Mouse (Mus musculus) heart, postnatal 14 days (tissue): ENCODE data around the gene 1700001C02Rik. TPM values are rescaled to one million over a fixed set of nuclear protein-coding genes. Genes with fewer than 3 reads are reported as not detected.

Source experiments
- DNase-seq, 2 experiments: peaks; one replicate each; pipeline ENCODE4 v3.0.0; 2021 to 2022
- intact Hi-C: fragments of 180-260 bp; cut with DNase I; formaldehyde crosslinking; loops from one replicate; pipeline ENCODE4 v1.15.1; 2025
- long read RNA-seq, 2 experiments: library from polyadenylated mRNA; stranded (forward); transcript quantifications; one replicate each; pipeline ENCODE4 v2.0.0; 2021
- total RNA-seq, 2 experiments: library from RNA; stranded (reverse); gene quantifications; 2 replicates each; pipeline ENCODE4 v1.2.3; 2021

Gene 1700001C02Rik
- total RNA-seq = not detected
- long read RNA-seq, experiment 1 = 0 reads
- long read RNA-seq, experiment 2 = 0 reads

GRCm38 (mm10) chr5:30465861-30466260, at the start of gene 1700001C02Rik:
Gene 1700001C02Rik (plus strand): TSS chr5:30466047.
- intact Hi-C loops = no loop called here
- DNase-seq = peak; percentile 11 to 43

- intact Hi-C loops = no loop called here
- DNase-seq = no peak
Measured at GRCm38 (mm10) chr5:30416665-30417064, 49.2 kb upstream of the 1700001C02Rik start.

GRCm38 (mm10) chr5:30423121-30423520, 42.7 kb upstream of the 1700001C02Rik start:
- intact Hi-C loops = loop anchor here (1.0 to 2.0 kb wide), 2 partner anchors 60 to 215 kb away; no protein-coding TSS in a partner anchor
- DNase-seq = no peak

- peak; percentile 67 to 74 for DNase-seq
- intact Hi-C loops = loop anchor here (1.0 to 2.0 kb wide), 2 partner anchors 59 to 215 kb away; no protein-coding TSS in a partner anchor
Measured at GRCm38 (mm10) chr5:30423572-30424244, 42.1 kb upstream of the 1700001C02Rik start.

GRCm38 (mm10) chr5:30427406-30427805, 38.4 kb upstream of the 1700001C02Rik start:
- no peak for DNase-seq
- intact Hi-C loops = no loop called here

- DNase-seq = no peak
- intact Hi-C loops = no loop called here
Measured at GRCm38 (mm10) chr5:30438931-30439330, 26.9 kb upstream of the 1700001C02Rik start.

GRCm38 (mm10) chr5:30440308-30440906, 25.4 kb upstream of the 1700001C02Rik start:
- DNase-seq = no peak
- intact Hi-C loops = loop anchor here (5.0 kb wide), 1 partner anchor 37 kb away; no protein-coding TSS in a partner anchor

- intact Hi-C loops = loop anchor here (5.0 kb wide), 1 partner anchor 35 kb away; no protein-coding TSS in a partner anchor
- DNase-seq = no peak
Measured at GRCm38 (mm10) chr5:30442196-30442595, 23.7 kb upstream of the 1700001C02Rik start.

GRCm38 (mm10) chr5:30444327-30444895, 21.4 kb upstream of the 1700001C02Rik start:
- DNase-seq = no peak
- intact Hi-C loops = loop anchor here (5.0 kb wide), 1 partner anchor 33 kb away; no protein-coding TSS in a partner anchor

GRCm38 (mm10) chr5:30456056-30456455, 9.8 kb upstream of the 1700001C02Rik start:
- intact Hi-C loops = no loop called here
- DNase-seq = no peak

- no peak for DNase-seq
- intact Hi-C loops = no loop called here
Measured at GRCm38 (mm10) chr5:30460155-30460554, 5.7 kb upstream of the 1700001C02Rik start.

- intact Hi-C loops = no loop called here
- peak; percentile 40 to 43 for DNase-seq
Measured at GRCm38 (mm10) chr5:30461821-30462220, 4.0 kb upstream of the 1700001C02Rik start, which contains the start of gene Otof. Gene Otof (minus strand): TSS chr5:30461932.

- intact Hi-C loops = no loop called here
Measured at GRCm38 (mm10) chr5:30466315-30466714, 468 bp downstream of the 1700001C02Rik start.

GRCm38 (mm10) chr5:30470454-30470853, 4.6 kb downstream of the 1700001C02Rik start:
- intact Hi-C loops = no loop called here
- DNase-seq = no peak

More at GRCm38 (mm10) chr5:30466315-30466714, 468 bp downstream of the 1700001C02Rik start:
- DNase-seq = no peak

GRCm38 (mm10) chr5:30472148-30472547, 6.3 kb downstream of the 1700001C02Rik start:
- no peak for DNase-seq
- intact Hi-C loops = no loop called here

GRCm38 (mm10) chr5:30476534-30476933, 10.7 kb downstream of the 1700001C02Rik start:
- peak in 1 of 2 experiments; percentile 29 for DNase-seq
- intact Hi-C loops = loop anchor here (5.0 kb wide), 1 partner anchor 34 kb away; no protein-coding TSS in a partner anchor

- intact Hi-C loops = loop anchor here (2.0 to 5.0 kb wide), 3 partner anchors 60 to 265 kb away; no protein-coding TSS in a partner anchor
- DNase-seq = peak; percentile 75 to 89
Measured at GRCm38 (mm10) chr5:30482319-30482718, 16.5 kb downstream of the 1700001C02Rik start.

- intact Hi-C loops = loop anchor here (2.0 to 5.0 kb wide), 3 partner anchors 61 to 266 kb away; no protein-coding TSS in a partner anchor
- DNase-seq = peak; percentile 16 to 28
Measured at GRCm38 (mm10) chr5:30483533-30483932, 17.7 kb downstream of the 1700001C02Rik start.

- DNase-seq = no peak
- intact Hi-C loops = loop anchor here (5.0 kb wide), 1 partner anchor 267 kb away; no protein-coding TSS in a partner anchor
Measured at GRCm38 (mm10) chr5:30484591-30484990, 18.7 kb downstream of the 1700001C02Rik start.

- intact Hi-C loops = no loop called here
- peak in 1 of 2 experiments; percentile 29 for DNase-seq
Measured at GRCm38 (mm10) chr5:30485136-30485535, 19.3 kb downstream of the 1700001C02Rik start.

GRCm38 (mm10) chr5:30490215-30490614, 24.4 kb downstream of the 1700001C02Rik start:
- intact Hi-C loops = no loop called here
- no peak for DNase-seq
